Mouse (Mus musculus) neural tube, embryonic 13.5 days (tissue): ENCODE results near the gene Stk32b. TPM values are rescaled to one million over a fixed set of nuclear protein-coding genes. Genes with fewer than 3 reads are reported as not detected.

Source experiments
- ATAC-seq: fragments of 200-750 bp; cut with Nextera tagmentation; 2 replicates; pipeline ENCODE4 v1.8.0; 2017; ENCODE audit warnings: low read depth, mild to moderate bottlenecking, moderate TSS enrichment, moderate library complexity
- H3K27ac ChIP-seq: fragments of 300-500 bp; sonication (generic); replicated peaks from 2 replicates; pipeline ENCODE4 v1.5.1; 2015; ENCODE audit warnings: moderate library complexity, mild to moderate bottlenecking, inconsistent platforms
- H3K27me3 ChIP-seq: fragments of 300-500 bp; sonication (generic); 2 replicates; pipeline ENCODE4 v1.6.1; 2015; ENCODE audit warnings: mild to moderate bottlenecking, inconsistent platforms
- H3K36me3 ChIP-seq: fragments of 300-500 bp; sonication (generic); 2 replicates; pipeline ENCODE4 v1.6.1; 2015; ENCODE audit warnings: mild to moderate bottlenecking, inconsistent platforms
- H3K4me1 ChIP-seq: fragments of 300-500 bp; sonication (generic); replicated peaks from 2 replicates; pipeline ENCODE4 v1.6.1; 2015; ENCODE audit warnings: inconsistent platforms
- H3K4me2 ChIP-seq: fragments of 300-500 bp; sonication (generic); 2 replicates; pipeline ENCODE4 v1.6.1; 2015; ENCODE audit warnings: inconsistent platforms, mild to moderate bottlenecking, moderate library complexity
- H3K4me3 ChIP-seq: fragments of 300-500 bp; sonication (generic); 2 replicates; pipeline ENCODE4 v1.5.1; 2015; ENCODE audit warnings: mild to moderate bottlenecking, inconsistent platforms
- H3K9ac ChIP-seq: fragments of 300-500 bp; sonication (generic); 2 replicates; pipeline ENCODE4 v1.6.1; 2015; ENCODE audit warnings: moderate library complexity, mild to moderate bottlenecking, inconsistent platforms
- H3K9me3 ChIP-seq: fragments of 300-500 bp; sonication (generic); 2 replicates; pipeline ENCODE4 v1.6.1; 2016; ENCODE audit warnings: inconsistent platforms
- WGBS: fragments of 180-500 bp; shearing (Covaris S2); methylation state at CpG from one replicate; pipeline ENCODE4 v1.1.7; 2015; 5-methylcytosine and 5-hydroxymethylcytosine counted together
- polyA plus RNA-seq: library from polyadenylated mRNA; unstranded; fragments of >200 nt; fragmentation: Nextera tagmentation; extraction: Ambion mirVana; gene quantifications from 2 replicates; pipeline ENCODE4 v1.2.1, GENCODE M21; 2015

The Stk32b gene
- polyA plus RNA-seq, 1 experiment from 2014 or later: 25.8 TPM

DNA sequence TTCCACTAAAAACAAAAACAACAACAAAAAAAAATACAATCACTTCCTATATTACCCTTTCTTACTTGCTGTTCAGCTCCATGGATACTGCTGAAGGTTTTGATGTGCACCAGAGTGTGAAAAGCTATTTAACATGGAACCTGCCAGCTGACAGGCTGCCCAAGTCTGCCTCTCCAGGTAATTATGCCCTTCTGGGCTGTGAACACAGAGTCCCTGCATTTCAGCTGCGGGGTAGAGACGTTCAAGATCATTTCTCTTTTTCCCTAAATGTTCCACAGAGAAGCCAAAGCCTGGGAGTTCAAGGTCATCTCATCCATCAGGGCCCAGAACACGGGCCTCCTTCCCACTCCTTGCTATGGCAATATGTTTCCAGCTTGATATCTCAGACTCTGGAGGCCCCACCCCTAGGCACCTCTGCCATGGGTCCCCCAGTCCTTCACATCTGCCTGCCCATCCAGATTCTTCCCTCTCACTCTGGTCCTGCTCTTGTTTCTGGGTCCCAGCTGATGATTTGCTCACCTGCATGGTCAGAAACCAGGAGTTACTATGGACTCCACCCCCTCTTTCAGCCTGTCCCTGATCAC lies 244.9 kb downstream of the Stk32b start:
- 0 out of 2 replicates have a peak, but pooled peaks cover 6% of the 10 kb centered on the region for H3K4me1 ChIP-seq
- WGBS: 64% methylated on average over 3 of the region's 3 CpGs

DNA sequence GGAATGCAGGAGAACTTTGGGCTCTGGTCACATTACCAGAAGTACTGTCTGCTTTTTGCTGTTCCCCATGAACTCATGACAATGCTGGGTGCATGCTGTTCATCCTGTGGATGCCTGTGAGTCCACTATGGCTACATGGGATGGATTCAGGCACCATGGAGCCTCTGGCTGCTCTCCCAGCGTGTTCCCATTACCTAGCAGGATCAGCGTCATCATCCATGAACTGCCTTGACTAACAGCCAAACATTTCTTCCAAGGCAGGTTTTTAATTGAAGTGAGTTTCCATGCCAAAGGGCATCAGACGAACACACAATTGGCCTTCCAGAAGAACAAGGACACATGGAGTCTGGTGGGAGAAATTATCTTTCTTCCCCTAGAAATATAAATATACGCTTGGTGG lies 245.4 kb downstream of the Stk32b start:
- Histone ChIP-seq H3K9me3 (no peaks in the 10 kb centered on the region), H3K27me3 (no peaks in the 10 kb centered on the region), H3K4me2 (no peak overlapping the region), H3K9ac (no peak overlapping the region), H3K4me3 (no peak overlapping the region), H3K36me3 (no peaks in the 10 kb centered on the region), H3K4me1 (0 out of 2 replicates have a peak, but pooled peaks cover 6% of the 10 kb centered on the region), H3K27ac (no peak overlapping the region)
- 84% methylated on average over 4 of the region's 4 CpGs for WGBS
- ATAC-seq: no peak

More for the DNA sequence above, 244.9 kb downstream of the Stk32b start:
- Histone ChIP-seq H3K4me2 (no peak overlapping the region), H3K27me3 (no peaks in the 10 kb centered on the region), H3K36me3 (no peaks in the 10 kb centered on the region), H3K4me3 (no peak overlapping the region), H3K9me3 (no peaks in the 10 kb centered on the region), H3K27ac (no peak overlapping the region), H3K9ac (no peak overlapping the region)
- no peak for ATAC-seq

DNA sequence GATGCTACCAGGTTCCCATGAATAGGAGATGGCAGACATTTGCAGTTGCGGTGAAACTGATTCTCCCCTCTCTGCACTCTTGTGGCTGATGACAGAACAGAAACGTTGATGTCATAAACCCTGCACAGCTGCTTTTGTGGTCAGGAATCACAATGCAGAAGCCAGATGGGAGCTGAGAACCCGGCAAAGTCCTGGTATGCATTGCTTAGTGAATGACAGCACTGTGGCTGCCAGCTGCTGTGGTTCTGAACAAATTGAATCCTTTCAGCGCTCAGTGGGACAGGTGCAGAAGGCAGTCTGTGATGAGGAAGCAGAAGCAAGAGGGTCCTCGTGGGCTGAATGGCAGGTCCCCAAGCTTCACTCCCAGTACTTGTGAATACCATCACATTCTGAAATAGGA lies 247.9 kb downstream of the Stk32b start:
- Histone ChIP-seq H3K27me3 (no peaks in the 10 kb centered on the region), H3K4me2 (no peak overlapping the region), H3K36me3 (no peaks in the 10 kb centered on the region), H3K9me3 (no peaks in the 10 kb centered on the region), H3K27ac (no peak overlapping the region), H3K4me3 (no peak overlapping the region), H3K4me1 (0 out of 2 replicates have a peak, but pooled peaks cover 6% of the 10 kb centered on the region), H3K9ac (no peak overlapping the region)
- 67% methylated on average over 5 of the region's 5 CpGs for WGBS
- no peak for ATAC-seq

DNA sequence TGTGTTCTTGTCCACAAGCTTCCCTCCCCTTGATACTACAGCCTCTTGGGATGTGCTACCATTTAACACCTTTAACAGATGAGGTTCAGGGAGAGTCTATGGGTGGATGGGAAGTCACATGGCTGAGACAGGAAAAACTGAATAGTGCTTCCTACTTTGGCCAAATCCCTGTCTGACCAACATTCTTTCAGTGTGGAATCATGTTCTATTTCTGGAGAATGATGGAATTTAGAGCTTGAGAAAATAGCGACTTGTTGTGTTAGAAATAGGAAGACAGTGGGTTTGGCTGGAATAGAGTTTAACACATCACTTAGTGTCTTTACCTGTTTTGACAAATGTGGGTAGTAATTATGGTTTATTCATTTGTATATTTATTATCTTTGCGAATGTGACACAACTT lies 249.3 kb downstream of the Stk32b start:
- H3K36me3 ChIP-seq: no peaks in the 10 kb centered on the region
- no peaks in the 10 kb centered on the region for H3K27me3 ChIP-seq
- no peak overlapping the region for H3K9ac ChIP-seq
- H3K4me2 ChIP-seq: no peak overlapping the region
- no peak for ATAC-seq
- H3K27ac ChIP-seq: no peak overlapping the region
- no peak overlapping the region for H3K4me3 ChIP-seq
- WGBS: 88% methylated on average over 2 of the region's 2 CpGs
- no peaks in the 10 kb centered on the region for H3K4me1 ChIP-seq
- no peaks in the 10 kb centered on the region for H3K9me3 ChIP-seq

DNA sequence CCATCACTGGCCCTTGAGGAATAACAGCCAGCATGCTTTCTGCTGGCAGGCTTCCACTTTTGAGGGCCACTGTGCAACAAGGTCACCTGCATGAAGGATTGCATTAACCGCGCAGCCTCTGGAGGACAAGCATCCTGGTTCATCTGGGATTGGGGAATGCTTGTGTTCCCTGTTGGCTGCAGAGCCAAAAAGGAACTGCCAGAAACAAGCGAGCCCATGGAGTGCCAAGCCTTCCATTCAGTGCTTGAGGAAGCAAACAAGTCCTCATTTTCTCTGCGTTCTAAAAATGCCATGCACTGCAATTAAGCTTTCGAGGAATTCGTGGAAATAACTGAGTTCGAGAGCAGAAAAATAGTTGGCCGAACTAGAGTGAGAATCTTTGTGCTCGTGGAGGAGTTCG lies 251.5 kb downstream of the Stk32b start:
- H3K27me3 ChIP-seq: no peaks in the 10 kb centered on the region
- no peak overlapping the region for H3K27ac ChIP-seq
- H3K4me2 ChIP-seq: no peak overlapping the region
- no peak overlapping the region for H3K4me3 ChIP-seq
- WGBS: 92% methylated on average over 10 of the region's 10 CpGs
- ATAC-seq: no peak
- no peaks in the 10 kb centered on the region for H3K4me1 ChIP-seq
- H3K9me3 ChIP-seq: no peaks in the 10 kb centered on the region
- H3K9ac ChIP-seq: no peak overlapping the region
- H3K36me3 ChIP-seq: no peaks in the 10 kb centered on the region

DNA sequence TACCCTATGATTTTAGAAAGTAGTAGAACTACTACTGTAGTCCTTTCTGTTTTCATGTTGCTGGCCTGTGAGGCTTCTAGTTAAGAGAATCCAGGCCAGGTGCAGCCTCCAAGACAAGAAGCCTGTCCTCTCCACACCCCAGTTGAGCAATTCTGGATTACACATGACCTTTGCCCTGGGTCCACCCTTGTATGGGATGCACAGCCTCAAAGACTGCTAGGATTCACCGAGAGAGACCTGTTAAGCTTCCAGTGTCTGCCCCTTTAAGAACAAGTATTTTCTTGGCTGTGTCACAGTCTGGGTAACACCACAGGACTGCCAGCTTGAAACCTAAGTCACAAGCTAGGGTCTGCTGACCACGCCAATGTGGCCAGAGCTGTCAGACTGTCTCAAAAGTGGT lies 258.7 kb downstream of the Stk32b start:
- H3K4me1 ChIP-seq: no peaks in the 10 kb centered on the region
- no peaks in the 10 kb centered on the region for H3K27me3 ChIP-seq
- H3K36me3 ChIP-seq: peaks cover 23% of the 10 kb centered on the region; the same call in 1 of the 2 replicates
- no peak overlapping the region for H3K9ac ChIP-seq
- ATAC-seq: no peak
- no peak overlapping the region for H3K27ac ChIP-seq
- 75% methylated on average over 2 of the region's 2 CpGs for WGBS
- H3K4me3 ChIP-seq: no peak overlapping the region
- H3K9me3 ChIP-seq: no peaks in the 10 kb centered on the region; the same call in 1 of the 2 replicates
- H3K4me2 ChIP-seq: no peak overlapping the region

DNA sequence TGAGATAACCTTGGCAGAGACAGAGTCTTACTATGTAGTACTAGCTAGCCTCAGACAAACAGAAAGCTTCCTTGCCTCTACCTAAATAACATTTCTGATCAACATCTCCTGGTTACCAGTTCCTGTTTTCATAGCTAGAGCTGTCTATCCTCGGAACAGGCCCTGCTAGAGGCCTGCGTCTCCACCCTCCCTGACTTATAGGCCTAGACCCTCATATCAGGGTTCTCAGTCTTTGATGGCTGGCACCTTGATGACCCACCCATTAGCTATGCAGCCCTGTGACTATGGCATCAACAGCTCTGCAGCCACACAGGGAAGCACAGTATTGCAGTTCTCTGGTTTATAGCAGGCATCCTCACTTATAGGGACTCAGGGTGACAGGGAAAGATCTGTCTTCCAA lies 259.1 kb downstream of the Stk32b start:
- Histone ChIP-seq H3K27me3 (no peaks in the 10 kb centered on the region), H3K9me3 (no peaks in the 10 kb centered on the region; the same call in 1 of the 2 replicates), H3K4me3 (no peak overlapping the region), H3K9ac (no peak overlapping the region), H3K4me2 (no peak overlapping the region), H3K36me3 (peaks cover 23% of the 10 kb centered on the region; the same call in 1 of the 2 replicates), H3K27ac (no peak overlapping the region), H3K4me1 (no peaks in the 10 kb centered on the region)
- no peak for ATAC-seq
- WGBS: 85% methylated on average over 2 of the region's 2 CpGs

DNA sequence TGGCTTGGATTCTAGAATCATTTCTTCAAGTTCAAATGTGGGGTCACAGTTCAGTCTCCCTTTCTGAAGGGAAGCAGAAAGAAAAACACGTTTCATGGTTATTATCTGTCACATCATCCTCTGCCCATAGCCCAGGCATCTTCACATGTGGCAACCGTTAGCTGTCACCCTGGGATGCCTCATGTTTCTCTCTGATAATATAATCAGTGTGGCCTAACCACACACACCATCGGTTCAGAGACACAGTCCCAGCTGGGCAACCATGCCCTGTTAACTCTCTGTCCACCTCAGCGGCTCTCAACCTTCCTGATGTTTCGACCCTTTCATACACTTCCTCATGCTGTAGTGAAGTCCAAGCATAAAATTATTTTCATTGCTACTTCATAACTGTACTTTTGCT lies 259.8 kb downstream of the Stk32b start:
- Histone ChIP-seq H3K4me3 (no peak overlapping the region), H3K9ac (no peak overlapping the region), H3K4me1 (no peaks in the 10 kb centered on the region), H3K27ac (no peak overlapping the region), H3K27me3 (no peaks in the 10 kb centered on the region), H3K9me3 (no peaks in the 10 kb centered on the region; the same call in 1 of the 2 replicates), H3K4me2 (no peak overlapping the region), H3K36me3 (peaks cover 23% of the 10 kb centered on the region; the same call in 1 of the 2 replicates)
- WGBS: 80% methylated on average over 5 of the region's 5 CpGs
- ATAC-seq: no peak

DNA sequence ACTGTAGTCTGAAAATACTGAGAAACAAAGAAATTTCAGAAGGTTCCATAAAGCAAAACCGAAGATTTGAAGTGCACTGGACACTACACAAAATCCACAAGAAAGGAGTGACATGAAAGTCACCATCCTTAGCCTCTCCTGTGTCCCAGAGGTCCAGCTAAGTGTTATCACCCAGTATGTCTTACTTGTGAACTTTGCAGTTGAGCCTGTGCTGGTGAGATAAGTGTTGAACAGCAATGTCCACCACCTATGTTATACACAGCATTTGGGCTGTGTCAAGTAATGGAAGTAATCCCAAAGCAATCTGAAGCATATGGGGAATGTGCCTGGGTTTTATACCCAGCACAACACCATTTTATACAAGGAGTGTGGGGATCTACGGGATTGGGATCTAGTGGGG lies 260.4 kb downstream of the Stk32b start:
- Histone ChIP-seq H3K9ac (no peak overlapping the region), H3K4me3 (no peak overlapping the region), H3K27ac (no peak overlapping the region), H3K9me3 (no peaks in the 10 kb centered on the region; the same call in 1 of the 2 replicates), H3K27me3 (no peaks in the 10 kb centered on the region), H3K4me1 (no peaks in the 10 kb centered on the region), H3K4me2 (no peak overlapping the region), H3K36me3 (peaks cover 23% of the 10 kb centered on the region; the same call in 1 of the 2 replicates)
- WGBS: 70% methylated on average over 2 of the region's 2 CpGs
- no peak for ATAC-seq

DNA sequence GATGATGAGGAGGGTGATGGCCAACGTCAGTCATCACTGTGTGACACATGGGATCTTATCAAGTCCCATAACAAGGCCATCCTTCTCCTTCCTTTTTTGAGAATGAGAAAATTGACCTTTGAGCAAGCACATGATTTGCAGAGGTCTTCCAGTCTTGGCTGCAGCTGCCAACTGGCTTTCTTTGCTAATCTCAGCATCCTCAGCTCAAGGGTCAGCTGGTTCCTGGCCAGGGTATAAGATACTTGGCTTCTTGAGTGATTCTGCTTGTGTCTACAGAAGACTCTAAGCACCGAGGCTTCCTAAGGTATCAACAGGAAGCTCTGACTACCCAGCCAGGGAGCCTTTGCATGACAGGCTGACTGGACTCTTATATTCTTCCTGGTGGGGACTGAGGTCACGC lies 269.4 kb downstream of the Stk32b start:
- no peak for ATAC-seq
- Histone ChIP-seq H3K36me3 (no peaks in the 10 kb centered on the region), H3K4me3 (no peak overlapping the region), H3K4me1 (no peaks in the 10 kb centered on the region), H3K27ac (no peak overlapping the region), H3K4me2 (no peak overlapping the region), H3K27me3 (no peaks in the 10 kb centered on the region), H3K9ac (no peak overlapping the region), H3K9me3 (peaks cover 5% of the 10 kb centered on the region; the same call in 1 of the 2 replicates)
- WGBS: 88% methylated on average over 3 of the region's 3 CpGs

DNA sequence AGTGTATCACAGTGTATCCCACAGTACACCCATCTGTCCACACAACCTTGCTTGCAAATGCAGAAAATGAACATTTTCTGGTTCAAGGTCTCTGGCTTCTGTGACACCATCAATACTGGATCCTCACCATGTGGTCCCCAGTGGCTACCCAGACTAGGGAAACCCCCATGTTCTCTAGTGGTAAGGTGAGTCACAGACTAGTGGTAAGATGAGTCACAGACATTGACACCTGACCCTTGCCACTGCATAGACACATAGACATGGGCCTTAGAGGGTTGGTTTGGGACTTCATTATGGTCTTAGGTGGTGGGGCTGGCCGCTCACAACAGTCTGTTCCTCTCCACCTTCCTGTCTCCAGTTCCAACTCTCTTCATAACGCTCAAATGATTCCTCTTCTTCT lies 274.2 kb downstream of the Stk32b start:
- no peaks in the 10 kb centered on the region for H3K36me3 ChIP-seq
- no peaks in the 10 kb centered on the region for H3K27me3 ChIP-seq
- no peak overlapping the region for H3K9ac ChIP-seq
- no peak overlapping the region for H3K4me2 ChIP-seq
- 93% methylated on average over 2 of the region's 2 CpGs for WGBS
- no peaks in the 10 kb centered on the region for H3K4me1 ChIP-seq
- no peak overlapping the region for H3K4me3 ChIP-seq
- peaks cover 5% of the 10 kb centered on the region; the same call in 1 of the 2 replicates for H3K9me3 ChIP-seq
- ATAC-seq: no peak
- no peak overlapping the region for H3K27ac ChIP-seq

DNA sequence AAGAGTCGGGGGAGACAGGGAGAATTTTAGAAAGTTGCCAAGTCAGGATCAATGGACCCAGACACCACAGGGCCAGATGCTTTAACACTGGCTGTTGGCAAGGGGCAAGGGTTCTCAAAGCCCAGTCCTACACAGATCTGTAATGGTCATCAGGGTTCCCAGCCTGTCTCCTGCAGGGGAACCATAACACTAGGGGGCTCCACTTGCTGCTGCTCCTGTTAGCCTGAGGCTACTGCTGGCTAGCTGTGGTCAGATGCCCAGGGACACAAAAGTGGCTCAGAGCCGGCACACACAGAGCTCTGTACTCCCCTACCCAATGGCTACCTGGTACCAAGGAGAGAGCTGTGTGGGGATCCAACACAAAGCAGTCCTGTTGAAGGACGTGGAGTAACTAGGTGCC lies 281.6 kb downstream of the Stk32b start:
- Histone ChIP-seq H3K9me3 (no peaks in the 10 kb centered on the region), H3K36me3 (no peaks in the 10 kb centered on the region), H3K9ac (no peak overlapping the region), H3K27ac (no peak overlapping the region), H3K4me1 (no peaks in the 10 kb centered on the region), H3K27me3 (no peaks in the 10 kb centered on the region), H3K4me3 (no peak overlapping the region), H3K4me2 (no peak overlapping the region)
- WGBS: 73% methylated on average over 3 of the region's 3 CpGs
- ATAC-seq: no peak

DNA sequence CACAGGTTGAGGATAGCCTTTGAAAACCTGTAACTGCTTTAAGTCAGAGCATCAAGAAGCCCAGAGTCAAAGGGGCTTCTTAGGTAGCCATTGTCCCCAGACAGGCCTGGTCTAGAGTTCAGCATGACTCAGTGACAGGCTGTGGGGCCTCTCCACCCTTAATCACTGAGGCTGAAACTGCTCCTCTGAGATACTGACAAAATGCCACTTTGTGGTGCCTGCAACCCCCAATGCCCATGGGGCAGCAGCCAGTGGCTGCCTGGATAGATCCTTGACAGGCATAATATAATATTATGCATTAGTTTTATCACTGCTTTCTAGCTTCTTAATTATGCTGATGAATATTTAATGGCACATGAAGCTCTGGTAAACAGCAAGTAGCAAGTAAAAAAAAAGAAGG lies 289.8 kb downstream of the Stk32b start:
- H3K4me3 ChIP-seq: no peak overlapping the region
- H3K9ac ChIP-seq: no peak overlapping the region
- H3K9me3 ChIP-seq: no peaks in the 10 kb centered on the region
- ATAC-seq: 0 out of 2 replicates have a peak, but pooled peaks have one; percentile 16
- H3K4me2 ChIP-seq: no peak overlapping the region
- H3K4me1 ChIP-seq: peaks cover 9% of the 10 kb centered on the region; the same call in 1 of the 2 replicates
- H3K27me3 ChIP-seq: no peaks in the 10 kb centered on the region
- H3K27ac ChIP-seq: no peak overlapping the region
- H3K36me3 ChIP-seq: no peaks in the 10 kb centered on the region
